Mouse (Mus musculus) 3T3-L1 (cell line): ENCODE results near the gene Esam.

ENCODE experiments used
- DNase-seq: peaks from one replicate; pipeline ENCODE4 v3.0.0-alpha.2; 2015; ENCODE audit warnings: low read depth, low spot score

The Esam gene

DNA sequence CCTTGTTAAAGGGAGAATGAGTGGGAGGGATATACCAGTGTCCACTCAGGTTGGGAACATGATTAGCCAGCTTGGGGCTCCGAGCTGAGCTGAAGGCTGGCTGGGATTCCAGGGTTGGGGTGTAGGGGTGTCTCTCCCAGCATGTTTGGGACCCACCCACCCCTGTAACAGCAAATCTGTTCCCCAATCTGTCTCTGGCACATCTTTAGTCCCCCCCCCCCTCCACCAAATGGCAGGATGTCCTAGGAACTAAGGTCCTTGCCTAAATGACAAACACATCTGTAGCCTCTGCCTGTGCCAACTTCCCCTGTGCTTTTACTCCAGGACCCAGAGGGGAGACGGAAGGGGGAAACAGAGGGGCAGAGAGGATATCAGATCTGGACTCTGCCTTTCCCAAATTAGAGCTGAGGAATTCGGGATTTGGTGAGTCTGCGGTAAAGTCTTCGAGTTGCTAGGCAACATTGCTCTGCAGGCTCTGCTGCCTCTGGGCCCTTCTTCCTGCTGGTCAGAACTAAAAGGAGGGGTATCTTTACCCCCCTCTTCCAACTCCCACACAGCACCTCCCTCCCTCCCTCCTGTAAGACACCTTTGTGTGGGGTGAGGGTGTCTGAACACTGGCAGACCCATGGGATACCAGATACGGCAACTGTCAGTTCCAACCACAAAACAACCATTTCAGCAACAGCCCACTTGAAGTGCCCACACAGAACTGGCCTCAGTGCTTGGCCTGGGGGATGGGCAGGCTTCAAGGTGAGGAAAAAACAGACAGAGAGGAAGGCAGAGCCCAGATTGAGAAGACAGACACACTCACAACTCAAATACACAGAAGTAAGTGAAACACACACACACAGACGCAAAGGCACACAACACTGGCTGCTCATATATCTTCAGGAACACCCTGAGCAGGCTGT, 27.2 kb downstream of the Esam start, which contains the start of gene Siae:
Gene Siae (plus strand): TSS at position 861 of the 911 bp plus-strand sequence.
- DNase-seq = no peak

DNA sequence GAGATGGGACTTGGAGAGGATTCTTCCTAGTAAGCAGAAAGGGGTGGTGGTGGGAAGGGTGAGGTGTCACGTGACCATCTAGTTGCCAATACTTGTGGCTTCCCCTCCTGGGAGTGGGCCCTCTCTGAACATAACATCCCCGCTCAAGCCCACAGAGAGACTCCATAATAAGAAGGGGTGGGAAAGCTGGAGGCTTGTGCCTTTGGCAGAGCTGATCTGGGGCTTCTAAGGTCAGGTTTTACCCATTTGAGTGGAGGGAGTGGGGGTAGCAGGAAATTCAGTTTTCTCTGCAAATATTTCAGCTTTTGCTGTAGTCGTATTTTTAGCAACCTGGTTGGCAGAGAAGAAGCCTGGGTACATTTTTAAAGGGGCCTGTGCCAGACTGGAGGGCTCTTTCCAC, 28.5 kb downstream of the Esam start:
- no peak for DNase-seq

DNA sequence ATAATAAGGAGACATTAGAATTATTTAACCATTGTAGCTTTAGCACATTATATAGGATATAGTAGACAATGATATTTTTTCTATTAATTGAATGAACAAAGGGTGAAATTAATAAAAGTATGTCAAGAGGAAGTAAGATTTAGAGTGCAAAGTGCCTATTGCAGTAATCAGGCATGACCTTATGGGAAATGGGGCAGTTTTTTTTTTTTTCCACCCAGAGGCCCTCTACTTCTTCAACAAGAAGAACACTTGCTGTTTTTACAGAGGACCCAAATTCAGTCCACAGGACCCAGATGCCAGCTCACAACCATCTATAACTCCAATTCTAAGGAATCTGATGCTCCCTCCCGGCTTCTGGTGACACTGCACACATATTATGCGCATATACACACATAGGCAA, 32.7 kb downstream of the Esam start:
- DNase-seq = no peak

DNA sequence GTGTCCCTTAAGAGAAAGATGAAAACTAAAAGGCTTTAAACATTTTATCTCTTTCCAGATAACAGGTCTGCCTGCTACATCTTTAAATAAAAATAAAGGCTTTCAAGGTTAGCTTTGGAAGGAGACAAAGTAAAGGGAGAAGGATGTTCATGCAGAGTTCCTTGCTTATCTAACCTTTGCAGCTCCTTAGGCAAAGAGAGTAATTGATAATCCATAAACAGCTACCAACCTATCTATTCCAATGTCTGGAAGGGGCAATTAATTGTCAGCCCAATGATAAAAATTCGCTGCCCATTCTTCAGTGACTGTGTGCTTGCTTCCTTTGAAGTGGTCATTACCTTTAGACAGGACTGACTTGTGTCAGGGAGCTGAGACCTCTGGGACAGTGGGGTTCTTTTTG, 35.9 kb downstream of the Esam start:
- DNase-seq = no peak

DNA sequence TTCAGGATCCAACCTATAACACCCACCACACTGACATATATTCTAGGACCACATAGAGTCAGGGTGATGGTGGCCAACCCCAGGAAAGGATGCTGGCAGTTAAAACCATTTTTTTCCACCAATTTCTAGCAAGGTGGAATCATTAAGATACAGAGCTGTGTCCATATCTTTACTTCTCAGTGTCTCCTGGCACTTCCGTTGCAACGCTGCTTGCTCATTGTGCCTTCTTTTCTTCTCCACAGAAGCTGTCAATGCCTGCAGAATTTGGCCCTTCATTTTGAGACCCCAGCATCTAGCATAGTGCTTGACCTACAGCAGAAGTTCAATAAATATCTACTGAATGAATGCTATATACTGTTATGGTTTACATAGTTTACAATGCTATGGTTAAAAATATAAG, 39.1 kb downstream of the Esam start:
- DNase-seq = no peak

DNA sequence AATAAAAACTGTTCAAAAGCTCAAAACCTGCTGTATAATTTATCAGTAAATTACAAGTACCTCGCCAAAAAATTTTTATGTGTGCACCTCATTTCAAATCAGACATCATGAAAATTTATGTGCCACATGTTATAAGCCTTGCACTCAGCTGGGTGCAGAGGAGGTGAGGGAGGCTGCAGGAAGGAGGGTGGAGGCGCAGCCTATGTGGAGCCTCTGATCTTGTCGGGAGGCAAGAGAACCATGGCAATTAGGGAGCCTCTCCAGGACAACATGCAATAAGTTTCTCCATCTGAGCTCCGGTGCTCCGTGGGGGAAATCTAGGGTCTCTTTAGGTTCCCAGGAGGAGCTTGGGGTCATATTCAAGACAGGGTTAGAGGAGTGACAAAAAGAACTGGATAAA, 39.6 kb downstream of the Esam start:
- DNase-seq = no peak

DNA sequence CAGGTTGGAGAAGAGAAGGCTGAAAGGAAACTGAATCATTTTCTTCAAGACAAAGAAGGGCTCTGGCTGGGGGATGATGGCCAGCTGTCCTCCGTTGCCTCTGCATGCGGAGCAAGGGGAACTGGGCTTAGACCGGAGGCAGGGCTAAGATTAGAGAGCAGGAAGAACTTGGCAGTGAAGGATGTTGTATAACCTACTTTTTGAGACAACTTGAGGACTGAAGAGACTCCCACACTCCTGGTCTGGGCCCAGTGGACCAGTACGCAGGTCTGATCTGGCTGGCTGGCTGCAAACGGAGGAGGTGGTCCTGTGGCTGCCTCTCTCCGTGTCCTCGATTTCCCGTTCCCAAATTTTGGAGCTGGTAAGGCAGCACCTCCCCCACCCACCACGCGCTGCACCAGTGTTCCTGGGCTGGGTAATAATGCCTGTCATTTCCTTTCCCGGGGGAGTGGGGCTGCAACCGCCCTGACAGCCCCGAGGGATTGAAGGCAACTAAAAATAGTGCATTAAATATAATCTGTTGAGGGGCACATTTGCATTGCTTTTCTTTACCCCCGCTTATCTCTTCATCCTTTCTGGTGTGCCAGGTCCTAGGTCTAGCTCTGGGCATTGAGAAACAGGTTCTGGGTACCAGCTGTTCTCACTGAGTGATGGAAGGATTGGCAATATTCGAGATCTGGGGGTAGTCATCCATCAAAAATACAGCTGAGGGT, 40.2 kb downstream of the Esam start:
- no peak for DNase-seq

DNA sequence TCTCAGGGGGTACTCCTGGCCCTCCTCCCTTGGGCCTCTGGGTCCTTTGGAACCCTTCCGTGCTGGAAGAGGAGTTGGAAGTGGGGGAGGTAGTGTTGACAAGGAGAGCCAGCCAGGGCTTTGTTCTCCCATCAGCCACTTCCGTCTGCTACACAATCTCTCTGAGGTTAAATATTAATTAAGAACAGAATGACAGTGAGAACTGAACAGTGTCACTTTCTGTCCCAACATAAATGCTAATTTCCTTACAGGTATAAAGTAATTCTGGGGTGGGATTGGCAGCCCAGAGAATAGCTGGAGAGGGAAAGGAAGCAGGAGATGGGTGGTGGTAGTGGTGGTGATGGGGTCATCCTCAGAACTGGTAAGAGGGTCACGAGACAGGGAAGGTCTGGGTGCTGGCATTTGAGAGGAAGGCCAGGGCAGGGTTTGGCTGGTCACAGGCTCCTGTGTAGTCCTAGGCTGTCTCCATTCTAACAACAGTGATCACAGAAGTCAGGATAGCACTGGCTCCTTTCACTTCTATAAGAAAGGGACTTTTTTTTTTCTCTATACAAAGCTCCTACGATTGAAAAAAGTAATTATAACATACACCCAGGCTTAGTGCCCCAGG, 40.8 kb downstream of the Esam start:
- DNase-seq = no peak

DNA sequence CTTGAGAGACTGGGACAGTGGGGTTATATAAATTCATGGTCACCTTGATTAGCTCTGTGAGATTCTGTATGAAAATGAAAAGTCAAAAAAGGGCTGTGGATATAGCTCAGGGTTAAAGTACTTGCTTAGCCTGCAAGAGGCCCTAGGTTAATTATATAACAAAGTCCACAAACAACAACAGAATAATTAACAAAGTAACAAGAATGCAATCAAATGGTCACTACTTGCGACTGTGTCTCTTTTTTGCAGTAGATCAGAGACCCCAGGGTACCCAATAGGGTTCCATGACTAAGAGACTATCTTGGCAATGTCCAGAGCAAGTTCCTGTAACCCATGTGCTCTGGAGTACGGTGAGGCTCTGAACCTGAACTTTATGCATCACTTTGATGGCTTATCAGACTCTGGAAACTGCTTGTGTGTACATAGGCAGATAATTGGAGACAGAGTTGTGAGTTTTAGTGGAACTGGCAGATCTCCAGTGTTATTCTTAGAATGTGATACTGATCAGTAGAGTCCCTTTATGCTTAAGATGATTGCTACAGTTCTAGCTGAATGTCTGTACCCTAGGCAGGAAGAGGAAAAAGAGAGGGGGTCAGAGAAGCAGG, 41.5 kb downstream of the Esam start:
- DNase-seq = no peak

DNA sequence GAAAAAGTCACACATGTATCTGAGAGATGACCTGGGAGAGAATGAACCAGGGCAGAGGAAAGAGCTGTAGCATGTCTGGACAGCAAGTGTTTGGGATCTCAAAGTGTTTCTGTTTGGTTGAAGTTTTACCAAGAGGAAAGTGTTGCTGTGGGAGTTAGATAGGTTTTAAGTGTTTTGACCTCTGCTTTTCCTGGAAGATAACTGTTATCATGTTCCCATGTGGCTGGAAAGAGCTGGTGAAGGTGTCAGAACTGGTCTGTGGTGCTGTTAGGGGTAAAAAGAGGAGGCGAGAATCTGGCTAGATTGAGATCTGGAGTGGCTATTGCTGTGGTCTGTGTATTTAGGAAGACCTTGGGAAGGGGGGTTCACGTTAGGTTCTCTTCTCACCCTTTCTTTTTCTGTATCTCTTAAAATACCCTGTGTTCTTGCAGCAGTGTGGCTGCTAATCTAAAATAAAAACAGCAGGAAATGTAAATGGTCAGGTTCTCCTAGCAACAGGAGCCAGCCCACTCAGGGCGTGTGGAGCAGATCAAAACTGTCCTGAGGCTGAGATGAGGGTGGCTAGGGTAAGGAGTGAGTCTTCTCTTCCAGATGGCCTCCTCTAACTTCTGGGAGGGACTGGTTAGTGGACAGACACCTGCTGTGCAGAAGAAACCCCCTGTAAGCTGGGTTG, 44.5 kb downstream of the Esam start:
- DNase-seq = no peak

DNA sequence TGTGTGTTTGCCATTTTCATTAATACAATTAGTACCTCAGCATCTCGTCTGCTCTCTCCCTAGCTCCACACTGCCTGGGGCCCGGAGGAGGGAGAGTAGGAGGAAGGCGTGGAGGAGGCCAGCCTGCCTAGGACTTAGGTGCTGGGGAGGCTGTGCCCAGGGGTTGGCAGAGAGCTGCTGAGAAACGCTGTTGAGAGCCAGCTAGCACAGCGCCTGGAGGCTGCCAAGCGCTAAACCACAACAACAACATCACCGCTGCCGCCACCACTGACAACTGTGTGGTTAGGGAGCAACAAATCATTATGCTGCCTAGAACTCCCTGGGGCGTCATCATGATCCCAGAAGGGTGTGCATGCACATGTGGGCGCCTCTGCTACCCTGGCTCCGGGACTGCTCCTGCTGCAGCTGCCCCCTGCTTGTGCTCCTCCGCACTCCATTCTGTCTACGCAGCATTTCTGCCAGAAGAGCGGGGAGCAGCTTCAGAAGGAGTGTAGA, 48.6 kb downstream of the Esam start:
- DNase-seq = peak; percentile 70

DNA sequence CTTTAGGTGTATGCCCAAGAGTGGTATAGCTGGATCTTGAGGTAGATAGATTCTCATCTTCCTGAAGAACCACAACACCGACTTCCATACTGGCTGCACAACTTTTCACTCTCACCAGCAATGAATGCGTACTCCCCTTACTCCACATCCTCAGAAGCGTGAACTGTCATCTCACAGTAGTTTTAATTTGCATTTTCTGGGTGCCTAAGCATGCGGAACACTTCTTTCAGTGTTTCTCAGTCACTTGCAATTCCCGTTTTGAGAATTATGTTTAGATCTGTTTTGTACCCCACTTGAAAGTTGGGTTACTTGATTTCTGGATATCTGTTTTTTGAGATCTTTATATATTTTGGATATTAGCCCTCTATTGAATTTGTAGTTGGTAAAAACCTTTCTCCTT, 55.7 kb downstream of the Esam start:
- no peak for DNase-seq

DNA sequence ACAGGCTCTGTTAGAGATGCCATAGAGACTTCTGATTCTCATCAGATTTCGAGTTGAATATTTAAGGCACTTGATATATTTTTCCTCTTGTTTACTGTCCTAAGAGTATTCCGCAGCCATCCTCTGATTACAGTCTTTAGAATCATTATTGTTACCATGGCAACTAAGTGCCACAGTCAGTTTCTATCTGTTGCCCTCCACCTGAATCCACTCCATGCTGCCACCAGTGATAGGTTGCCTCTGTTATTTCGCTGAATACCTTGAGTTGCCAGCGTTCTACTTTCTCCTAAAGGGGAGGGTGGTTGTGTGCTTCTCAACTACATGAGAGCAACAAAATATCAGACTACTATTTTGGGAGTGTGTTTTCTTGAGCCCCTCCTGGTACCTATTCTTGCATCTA, 58.8 kb downstream of the Esam start:
- no peak for DNase-seq
